Mouse (Mus musculus) ovary, postnatal 14 days (tissue): ENCODE data around the gene Plcb4.
"Not testable (repeated sequence)": the region's sequence is repeated elsewhere in the genome, so short reads cannot be mapped to it uniquely, and the experiment has no call there.

Experiments used
- DNase-seq: peaks from one replicate; pipeline ENCODE4 v3.0.0; 2022; ENCODE audit warnings: low spot score

Plcb4 gene

DNA sequence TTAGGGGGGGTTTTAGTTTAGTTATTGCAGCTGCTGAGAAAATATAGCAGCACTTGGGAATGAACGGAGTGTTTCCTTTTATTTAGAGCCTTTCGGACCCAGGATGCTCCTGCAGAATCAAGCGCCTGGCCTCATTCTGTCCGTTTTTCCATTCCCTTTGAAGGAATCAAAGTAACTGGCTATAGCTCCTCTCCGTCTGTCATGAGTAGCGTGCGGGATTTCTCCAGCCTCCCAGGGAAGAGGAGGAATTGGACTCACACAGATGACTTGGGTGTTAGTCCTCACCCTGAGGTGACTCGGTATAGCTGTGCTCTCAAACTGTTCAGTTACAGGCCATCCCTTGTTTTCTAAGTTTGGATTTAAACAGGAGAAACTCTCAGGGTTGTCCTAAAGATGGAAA is 14.8 kb downstream of the Plcb4 start:
- DNase-seq = no peak

GRCm38 (mm10) chr2:135675284-135675683 is 16.5 kb downstream of the Plcb4 start:
- no peak for DNase-seq

GRCm38 (mm10) chr2:135676978-135677501 is 18.2 kb downstream of the Plcb4 start:
- DNase-seq = no peak

DNA sequence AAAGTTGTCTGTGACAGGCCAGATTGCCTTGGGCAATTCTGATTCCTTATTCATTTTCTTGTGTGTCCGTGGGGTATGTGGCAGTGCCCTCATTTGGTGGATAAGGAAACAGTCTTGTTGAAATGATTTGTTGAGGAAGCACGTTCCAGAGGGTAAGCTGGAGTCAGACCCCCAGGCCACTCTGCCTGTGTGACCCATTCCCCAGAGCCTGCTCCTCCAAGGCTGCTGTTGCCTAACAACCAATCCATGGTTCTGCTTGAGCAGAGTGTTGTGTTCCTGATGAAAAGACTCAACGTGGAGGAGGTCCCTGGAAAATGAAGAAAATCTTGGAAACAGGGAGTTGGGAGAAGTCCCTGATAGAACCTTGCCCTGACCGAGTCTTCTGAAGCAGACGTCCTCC is 18.8 kb downstream of the Plcb4 start:
- DNase-seq = no peak

- no peak for DNase-seq
These were observed 21.2 kb downstream of the Plcb4 start for GRCm38 (mm10) chr2:135680001-135680400.

- no peak for DNase-seq
These were observed 21.8 kb downstream of the Plcb4 start for GRCm38 (mm10) chr2:135680406-135681134.

DNA sequence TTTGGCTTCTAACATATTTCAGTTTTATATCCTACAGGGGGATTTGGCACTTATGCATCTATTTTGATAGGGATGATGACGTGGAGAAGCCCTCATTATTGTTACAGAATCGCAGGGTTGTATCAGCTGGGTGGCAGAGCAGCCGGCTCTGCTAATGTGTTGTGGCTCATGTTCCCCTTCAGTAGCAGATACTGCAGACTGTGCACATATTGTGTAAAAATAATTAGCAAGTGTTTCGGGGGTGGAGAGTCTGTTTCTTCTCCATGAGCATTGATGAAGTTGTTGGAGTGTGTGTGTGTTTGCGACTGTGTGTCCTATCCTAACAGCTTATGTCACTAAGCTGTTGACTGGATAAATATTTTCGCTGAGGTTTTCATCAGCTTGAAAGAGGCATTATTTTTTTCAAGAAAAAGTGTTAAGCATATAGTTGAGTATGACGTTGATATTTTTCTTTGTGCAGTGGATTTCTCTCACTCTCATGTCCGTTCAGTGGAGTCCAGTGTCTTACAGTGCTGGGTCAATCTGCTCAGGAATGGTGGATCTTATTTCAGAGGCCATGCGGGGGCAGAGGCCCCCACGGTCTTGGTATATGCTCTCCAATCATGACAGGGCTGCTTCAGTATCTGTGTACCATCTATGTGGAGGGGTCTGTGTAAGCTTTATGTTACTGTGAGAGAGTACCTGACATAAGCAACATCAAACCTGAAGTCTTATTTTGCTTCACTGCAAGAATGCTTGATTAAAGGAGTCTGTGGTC is 25.1 kb downstream of the Plcb4 start:
- no peak for DNase-seq

DNA sequence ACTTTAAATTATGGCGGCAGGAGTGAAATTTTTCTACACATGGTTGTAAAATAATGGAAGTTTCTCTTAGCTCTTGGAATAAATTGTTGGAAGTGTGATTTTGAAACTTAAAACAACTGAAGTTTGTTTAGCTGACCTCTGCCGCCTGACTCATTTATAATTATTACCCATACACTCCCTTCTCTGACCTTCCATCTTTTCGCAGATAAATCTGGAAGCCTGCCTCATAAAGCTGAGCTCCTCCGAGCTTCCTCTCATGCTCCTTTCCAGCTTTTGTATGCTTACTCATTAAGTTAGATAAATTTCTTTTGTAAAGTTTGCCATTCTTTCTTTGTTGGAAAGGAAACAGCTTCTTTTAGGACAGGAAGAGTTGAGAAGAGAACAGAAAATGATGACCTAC is 27.9 kb downstream of the Plcb4 start:
- no peak for DNase-seq

DNA sequence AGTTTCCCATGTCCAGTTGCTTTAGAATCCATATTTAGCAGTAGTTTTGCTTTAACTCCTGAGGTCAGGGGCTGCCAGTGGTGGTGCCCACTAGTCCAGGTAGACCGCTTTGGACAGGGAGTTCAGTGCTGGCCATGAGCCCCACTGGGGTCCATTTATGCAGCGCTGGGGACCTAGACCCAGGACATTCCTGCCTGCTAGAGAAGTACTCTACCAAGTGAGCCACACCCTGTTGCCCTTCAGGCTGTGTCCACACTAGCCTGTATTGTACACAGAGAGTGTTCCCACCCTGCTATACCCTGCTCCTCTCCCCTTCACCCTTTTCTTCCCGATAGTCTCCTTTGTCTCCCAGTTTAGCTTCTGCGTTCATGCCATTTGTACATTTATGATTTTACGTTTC is 28.8 kb downstream of the Plcb4 start:
- no peak for DNase-seq

DNA sequence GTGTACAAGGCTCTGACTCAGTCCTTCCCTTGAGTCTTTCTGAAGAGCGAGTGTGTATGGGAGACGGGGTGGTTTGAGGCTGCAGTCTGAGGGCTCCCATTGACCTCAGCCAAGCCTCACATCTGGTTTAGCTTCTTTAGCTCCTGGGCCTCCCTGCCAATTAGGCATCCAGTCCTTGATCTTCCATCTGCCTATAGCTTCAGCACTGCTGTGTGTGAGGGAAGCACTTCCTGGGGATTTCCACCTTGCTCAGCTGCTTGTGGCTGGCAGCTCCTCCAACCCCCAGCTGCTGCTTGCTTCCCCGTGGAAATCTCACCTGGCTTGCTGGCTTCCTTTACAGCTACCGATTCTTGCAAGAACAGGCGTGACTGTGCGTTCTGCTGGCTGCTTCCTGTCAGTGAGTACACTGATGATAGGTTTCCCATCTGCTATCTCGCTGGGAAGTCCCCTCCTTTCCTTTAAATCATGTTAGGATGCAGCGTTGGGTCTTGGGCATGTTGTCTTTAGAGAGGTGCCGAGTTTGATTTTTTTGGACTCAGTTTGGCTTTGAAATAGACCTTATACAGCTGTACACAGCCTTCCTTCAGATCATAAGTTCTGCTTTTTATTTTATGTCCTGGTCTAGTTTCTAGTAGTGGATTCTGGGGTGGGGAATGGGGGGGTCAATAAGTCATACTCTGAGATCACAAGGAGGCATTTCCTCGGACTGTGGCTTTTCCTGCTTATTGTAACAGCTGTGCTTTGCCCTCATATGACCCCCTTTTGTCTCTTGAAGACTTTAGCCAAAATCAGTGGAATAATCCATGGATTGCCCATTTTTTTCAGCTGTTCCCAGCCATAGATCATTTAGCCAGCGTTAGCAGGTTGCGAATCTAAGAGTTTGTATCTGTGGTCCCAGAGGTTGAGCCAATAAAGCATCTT is 34.0 kb downstream of the Plcb4 start:
- no peak for DNase-seq

DNA sequence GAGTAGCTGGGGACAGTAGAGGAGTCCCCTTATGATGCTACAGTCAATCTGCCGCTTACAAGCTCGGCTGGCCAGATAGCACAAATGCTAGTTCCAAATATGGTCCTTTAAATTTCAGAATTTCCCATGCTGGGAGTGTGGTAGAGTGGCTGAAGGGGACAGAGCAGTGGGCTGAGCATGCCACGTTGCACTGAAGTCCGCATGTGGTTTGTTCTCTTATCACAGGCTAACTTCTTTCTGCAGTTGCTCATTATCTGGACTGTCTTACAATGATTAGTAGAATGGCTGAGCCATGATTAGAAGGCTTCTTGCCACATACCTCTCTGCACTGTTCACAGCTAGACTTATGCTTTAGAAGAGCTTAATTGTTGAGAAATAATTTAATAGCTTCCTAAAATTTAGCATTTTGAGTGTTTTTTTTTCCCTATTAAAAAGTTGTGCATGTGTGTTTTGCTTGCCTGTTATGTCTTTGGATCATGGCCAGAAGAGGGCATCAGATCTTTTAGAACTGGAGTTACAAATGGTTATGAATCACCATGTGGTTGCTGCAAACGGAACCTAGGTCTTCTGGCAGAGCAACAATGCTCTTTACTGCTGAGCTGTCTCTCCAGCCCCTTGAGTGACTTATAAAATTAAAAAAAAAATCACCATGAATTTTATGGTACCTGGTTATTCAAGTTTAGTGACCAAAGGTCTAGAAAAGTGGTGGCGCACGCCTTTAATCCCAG is 42.0 kb downstream of the Plcb4 start:
- DNase-seq = no peak

- no peak for DNase-seq
These were observed 45.9 kb downstream of the Plcb4 start for GRCm38 (mm10) chr2:135704673-135705072.

DNA sequence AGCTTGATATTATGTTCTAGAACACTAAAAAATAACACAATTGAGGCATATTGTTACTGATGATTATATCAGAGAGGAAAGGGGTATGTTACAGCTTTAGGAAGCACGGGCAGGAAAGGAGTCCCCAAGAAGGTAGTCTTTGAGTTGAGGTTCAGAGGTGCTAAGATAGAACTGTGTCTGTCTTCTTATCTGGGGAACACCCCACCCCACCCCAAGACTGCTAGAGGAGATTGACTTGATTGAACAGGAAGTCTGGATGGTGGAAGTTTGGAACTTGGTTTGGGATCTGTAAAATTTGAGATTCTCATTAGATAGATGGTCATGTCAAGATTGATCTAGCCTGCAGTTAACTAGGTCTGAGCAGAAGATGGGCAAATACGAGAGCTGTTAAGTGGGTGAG is 48.5 kb downstream of the Plcb4 start:
- DNase-seq = no peak

DNA sequence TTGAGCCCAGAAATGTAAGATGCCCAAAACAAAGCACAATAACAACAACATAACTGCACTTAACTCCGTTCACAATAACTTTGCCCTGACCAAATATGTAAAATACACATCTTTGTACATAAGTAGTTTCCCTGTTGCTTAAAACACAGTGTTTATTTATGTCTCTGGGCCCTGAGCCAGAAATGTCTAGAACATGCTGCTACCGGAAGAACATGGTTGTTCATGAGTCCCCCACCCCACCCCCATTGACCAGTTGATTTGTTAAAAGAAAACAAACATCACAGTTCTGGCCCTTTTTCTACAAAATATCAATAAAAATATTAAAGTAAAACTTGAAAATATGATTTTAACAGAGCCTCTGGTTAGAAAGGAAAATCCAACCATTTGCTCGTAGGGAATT is 49.6 kb downstream of the Plcb4 start:
- DNase-seq = no peak

- DNase-seq = no peak
These were observed 50.0 kb downstream of the Plcb4 start for GRCm38 (mm10) chr2:135708796-135709195.

GRCm38 (mm10) chr2:135709736-135710135 is 50.9 kb downstream of the Plcb4 start:
- DNase-seq = not testable (repeated sequence)

DNA sequence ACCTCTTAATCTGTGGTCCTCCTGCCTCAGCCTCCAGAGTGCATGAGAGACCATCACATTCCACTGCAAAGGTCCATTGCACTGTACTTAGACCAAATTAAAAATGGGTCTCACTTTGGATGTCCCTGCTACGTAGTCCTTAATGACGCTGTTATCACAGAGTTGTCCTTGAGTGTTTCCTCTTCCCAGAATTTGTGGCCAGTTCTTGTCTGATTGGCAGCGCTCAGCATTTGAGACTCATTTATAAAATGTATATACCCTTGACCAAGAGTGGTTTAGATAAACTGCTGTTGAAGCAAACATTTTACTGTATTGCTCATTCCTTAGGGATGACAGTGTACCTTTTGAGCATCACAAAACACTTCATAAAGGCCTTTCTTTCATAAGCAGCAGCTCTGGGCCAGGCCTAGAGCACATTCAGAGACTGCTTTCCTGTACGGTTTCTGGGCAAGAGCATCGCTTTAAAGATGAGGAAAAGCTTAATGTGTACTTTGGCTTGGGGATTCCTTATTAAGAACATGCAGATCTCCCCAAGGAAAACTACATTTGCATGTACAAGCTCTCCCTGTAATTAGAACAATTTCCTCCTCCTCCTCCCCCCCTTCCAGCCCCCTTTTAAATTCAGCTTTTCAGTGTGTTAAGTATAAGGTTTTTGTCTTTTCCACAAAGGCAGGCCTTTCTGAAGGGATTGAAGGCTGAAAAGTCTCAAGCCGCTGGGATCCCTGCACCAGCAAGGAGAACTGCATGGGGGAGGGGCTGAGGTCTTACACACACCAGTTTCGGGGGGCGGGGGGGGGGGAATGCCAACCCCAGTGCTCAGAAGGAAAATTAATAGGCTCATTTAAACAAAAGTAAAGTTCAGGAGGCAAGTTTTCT is 52.5 kb downstream of the Plcb4 start:
- no peak for DNase-seq

- DNase-seq = peak; percentile 63
These were observed 53.1 kb downstream of the Plcb4 start for GRCm38 (mm10) chr2:135711925-135712288.

DNA sequence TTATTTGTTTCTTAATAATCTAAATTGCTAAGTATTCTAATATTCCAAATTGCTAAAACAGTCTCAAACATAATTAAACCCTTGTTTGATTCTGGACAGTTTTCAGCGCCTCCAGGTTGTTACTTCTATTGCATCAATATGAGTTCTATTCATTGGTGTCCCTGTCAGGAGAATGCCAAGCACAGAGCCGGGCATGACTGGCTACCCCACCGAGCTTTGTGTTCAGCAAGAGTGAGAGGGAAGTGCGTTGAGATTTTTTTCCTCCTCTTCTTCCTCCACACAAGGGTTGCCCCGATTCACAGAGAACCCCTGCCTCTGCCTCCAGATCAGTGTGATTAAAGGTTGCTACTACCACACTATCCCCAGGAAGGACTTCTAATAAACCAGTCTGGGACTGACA is 53.5 kb downstream of the Plcb4 start:
- DNase-seq = no peak

DNA sequence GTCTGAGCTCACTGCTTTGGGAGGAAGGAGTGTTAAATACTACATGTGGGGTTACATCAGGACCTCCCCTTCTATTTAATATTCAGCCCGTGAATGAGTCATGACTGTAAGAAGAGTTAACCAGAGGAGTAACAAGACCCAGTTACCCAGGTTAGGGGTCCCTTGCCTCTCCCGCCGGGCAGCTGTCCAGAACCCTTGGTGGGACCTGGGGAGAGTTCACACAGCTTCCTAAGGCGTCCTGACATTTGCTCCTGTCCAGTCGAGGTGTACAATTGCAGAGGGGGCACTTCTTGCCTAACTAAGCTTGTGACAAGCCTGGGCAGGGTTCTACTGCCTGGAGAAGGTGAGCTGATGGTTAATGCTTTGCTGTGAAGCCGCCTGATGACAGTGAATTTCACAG is 54.1 kb downstream of the Plcb4 start:
- no peak for DNase-seq

DNA sequence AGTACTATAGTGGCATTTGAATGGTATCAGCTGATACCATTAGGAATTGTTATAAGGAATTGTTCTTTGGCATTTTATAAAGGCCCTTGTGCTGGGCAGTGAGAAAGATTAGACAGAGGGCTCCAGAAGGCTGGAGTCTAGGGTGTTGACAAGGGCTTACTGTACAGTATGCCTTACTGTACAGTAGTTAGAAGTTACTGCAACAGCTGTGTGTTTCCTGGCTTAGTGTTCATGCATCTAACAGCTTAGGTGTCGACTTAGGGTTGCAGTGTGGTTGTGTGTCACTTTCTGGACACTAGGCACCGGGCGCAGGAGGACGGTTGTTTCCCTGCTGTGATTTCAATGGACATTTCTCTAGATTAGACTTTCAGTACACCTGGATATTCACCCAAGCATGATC is 57.4 kb downstream of the Plcb4 start:
- DNase-seq = no peak
